Mouse (Mus musculus): Measurements from ENCODE around the gene Enthd1.

Enthd1 gene

DNA sequence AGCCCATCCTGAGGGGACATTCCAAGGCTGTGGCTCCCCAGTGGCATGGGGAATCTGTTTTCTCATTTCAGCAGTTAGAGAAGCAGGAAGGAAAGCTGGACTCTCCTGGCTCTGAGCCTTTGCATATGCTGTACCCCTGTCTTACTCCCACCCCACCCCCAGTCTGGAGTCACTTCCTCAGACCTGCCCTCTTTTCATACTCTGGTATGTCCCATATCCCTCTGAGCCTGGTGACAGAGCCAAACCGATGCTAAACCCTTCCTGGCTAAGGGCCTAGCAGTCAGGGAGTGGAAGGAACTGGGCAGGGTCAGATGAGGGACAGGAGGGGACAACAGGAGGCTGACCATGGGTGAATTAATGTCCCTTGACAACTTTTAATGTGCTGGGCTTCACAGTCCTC is 157.1 kb downstream of the Enthd1 start:
- DNase-seq (ENCODE audit: low spot score), result no peak

Measured in MN1 (cell line).